Mouse (Mus musculus) small intestine, adult 2 months (tissue): ENCODE results near the gene Mrps11.

Source experiments
- CTCF ChIP-seq: fragments of 200-500 bp; IDR thresholded peaks from 2 replicates; pipeline ENCODE4 v1.5.1; 2012; ENCODE audit warnings: low read depth, mild to moderate bottlenecking, control low read depth, inconsistent platforms, low read length, moderate library complexity, mixed read lengths; ENCODE audit not compliant: insufficient replicate concordance, insufficient read length; ENCODE audit errors: extremely low read depth
- POLR2A ChIP-seq: fragments of 200-500 bp; IDR thresholded peaks from 2 replicates; pipeline ENCODE4 v1.6.1; 2012; ENCODE audit warnings: low read depth, mild to moderate bottlenecking, control low read depth, inconsistent platforms, low read length, moderate library complexity

GRCm38 (mm10) chr7:78766019-78766683, 16.8 kb upstream of the Mrps11 start:
- peak; percentile 53; the same call in 1 of the 2 replicates for TF ChIP-seq CTCF
- no peak for TF ChIP-seq POLR2A
